Mouse (Mus musculus) ES-E14 (cell line): ENCODE measurements around the gene Adamts16.

Experiments
- CHD2 ChIP-seq: IDR thresholded peaks from 2 replicates; pipeline ENCODE4 v1.6.1; 2014; ENCODE audit warnings: mild to moderate bottlenecking, low read depth, low read length, inconsistent platforms
- HCFC1 ChIP-seq: IDR thresholded peaks from 2 replicates; pipeline ENCODE4 v1.6.1; 2012; ENCODE audit warnings: low read length, inconsistent platforms, borderline replicate concordance; ENCODE audit not compliant: insufficient read depth
- MAFK ChIP-seq: IDR thresholded peaks from 2 replicates; pipeline ENCODE4 v1.6.1; 2014; ENCODE audit warnings: mild to moderate bottlenecking, low read depth, low read length, inconsistent platforms; ENCODE audit not compliant: insufficient read depth
- ZNF384 ChIP-seq: IDR thresholded peaks from 2 replicates; pipeline ENCODE4 v1.6.1; 2012; ENCODE audit warnings: low read depth, low read length, inconsistent platforms

DNA sequence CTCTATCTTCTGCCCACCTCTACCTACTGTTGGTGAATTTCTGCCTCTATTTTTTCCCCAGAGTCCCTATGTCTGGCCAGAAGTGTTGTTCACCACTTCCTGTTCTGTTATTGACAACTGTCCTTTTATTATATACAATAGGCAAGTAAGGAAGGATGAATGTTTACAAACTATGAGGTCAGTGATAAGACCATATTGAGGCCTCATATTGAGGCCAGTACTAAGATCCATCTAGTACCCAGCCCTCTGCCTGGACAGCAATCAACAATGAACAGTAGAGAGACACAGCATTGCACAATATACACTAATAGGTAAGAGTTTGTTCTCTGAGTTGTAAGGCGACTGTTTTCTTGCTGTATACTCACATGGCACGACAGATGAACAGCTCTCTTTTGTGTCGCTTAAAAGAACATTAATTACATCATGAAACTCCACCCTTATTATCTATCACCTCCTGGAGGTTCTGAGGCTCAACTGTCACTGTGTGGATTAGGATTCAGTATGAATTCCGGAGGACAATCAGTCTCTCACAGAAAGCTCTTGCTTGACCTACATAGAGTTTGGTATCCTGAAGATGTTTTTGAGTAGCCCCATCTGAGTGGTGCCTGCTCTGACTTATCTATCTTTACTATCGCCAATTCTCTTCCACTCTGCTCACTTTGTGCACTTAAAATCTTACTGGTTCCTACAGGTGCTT is 134.3 kb downstream of the Adamts16 start:
- no peak for TF ChIP-seq CHD2
- TF ChIP-seq ZNF384: no peak
- no peak for TF ChIP-seq HCFC1
- no peak for TF ChIP-seq MAFK
